Mouse (Mus musculus) midbrain, embryonic 10.5 days (tissue): ENCODE measurements around the gene Krt73. TPM values are rescaled to one million over a fixed set of nuclear protein-coding genes. Genes with fewer than 3 reads are reported as not detected.

Source experiments
- DNase-seq: peaks from one replicate; pipeline ENCODE4 v3.0.0-alpha.2; 2017; ENCODE audit warnings: low spot score
- H3K27ac ChIP-seq: fragments of 300-500 bp; sonication (generic); replicated peaks from 2 replicates; pipeline ENCODE4 v1.5.1; 2016; ENCODE audit warnings: mild to moderate bottlenecking
- H3K27me3 ChIP-seq: fragments of 300-500 bp; sonication (generic); 2 replicates; pipeline ENCODE4 v1.6.1; 2016; ENCODE audit warnings: low read depth, mild to moderate bottlenecking; ENCODE audit not compliant: poor library complexity, severe bottlenecking
- H3K36me3 ChIP-seq: fragments of 300-500 bp; sonication (generic); 2 replicates; pipeline ENCODE4 v1.6.1; 2016; ENCODE audit warnings: mild to moderate bottlenecking, moderate library complexity
- H3K4me1 ChIP-seq: fragments of 300-500 bp; sonication (generic); 2 replicates; pipeline ENCODE4 v1.6.1; 2016
- H3K4me3 ChIP-seq: fragments of 300-500 bp; sonication (generic); 2 replicates; pipeline ENCODE4 v1.5.1; 2016; ENCODE audit warnings: mild to moderate bottlenecking, moderate library complexity
- H3K9me3 ChIP-seq: fragments of 300-500 bp; sonication (generic); replicated peaks from 2 replicates; pipeline ENCODE4 v1.6.1; 2016; ENCODE audit warnings: mild to moderate bottlenecking
- WGBS: fragments of 180-500 bp; shearing (Covaris S2); methylation state at CpG from one replicate; pipeline ENCODE4 v1.1.7; 2016; 5-methylcytosine and 5-hydroxymethylcytosine counted together
- polyA plus RNA-seq: library from polyadenylated mRNA; unstranded; fragments of >200 nt; fragmentation: Nextera tagmentation; extraction: Ambion mirVana; gene quantifications from 2 replicates; pipeline ENCODE4 v1.2.1, GENCODE M21; 2016

Krt73 gene
- polyA plus RNA-seq, 1 experiment from 2014 or later: not detected

GRCm38 (mm10) chr15:101772711-101773081 lies 29.4 kb downstream of the Krt73 start:
- peak overlapping the region; percentile 72 for H3K27ac ChIP-seq
- H3K36me3 ChIP-seq: no peaks in the 10 kb centered on the region
- DNase-seq: peak; percentile 90
- 13% methylated on average over 5 of the region's 5 CpGs for WGBS
- peaks cover 5% of the 10 kb centered on the region for H3K4me1 ChIP-seq
- no peak overlapping the region for H3K4me3 ChIP-seq
- no peaks in the 10 kb centered on the region for H3K9me3 ChIP-seq
- H3K27me3 ChIP-seq: no peaks in the 10 kb centered on the region

- peak; percentile 22 for DNase-seq
- Histone ChIP-seq H3K4me3 (no peak overlapping the region), H3K27ac (peak overlapping the region; percentile 72), H3K9me3 (no peaks in the 10 kb centered on the region), H3K4me1 (peaks cover 5% of the 10 kb centered on the region), H3K27me3 (no peaks in the 10 kb centered on the region), H3K36me3 (no peaks in the 10 kb centered on the region)
- 77% methylated on average over 5 of the region's 5 CpGs for WGBS
These were observed 30.0 kb downstream of the Krt73 start for GRCm38 (mm10) chr15:101772080-101772710.

- Histone ChIP-seq H3K36me3 (no peaks in the 10 kb centered on the region), H3K9me3 (no peaks in the 10 kb centered on the region), H3K27me3 (no peaks in the 10 kb centered on the region), H3K4me1 (peaks cover 5% of the 10 kb centered on the region), H3K27ac (no peak overlapping the region), H3K4me3 (no peak overlapping the region)
- 69% methylated on average over 8 of the region's 8 CpGs for WGBS
- no peak for DNase-seq
These were observed 31.9 kb downstream of the Krt73 start for GRCm38 (mm10) chr15:101770226-101770625.

Other genes starting within 250 kb of the Krt73 start
- gene Krt90, start 239.4 kb downstream of the Krt73 start, polyA plus RNA-seq: 0.51 and 0.67 TPM in 2 replicates
- not detected in 2 replicates for gene Krt75, start 228.4 kb downstream of the Krt73 start, polyA plus RNA-seq
- gene Gm5414, start 174.2 kb downstream of the Krt73 start, polyA plus RNA-seq: not detected in 2 replicates
- gene Gm5478, start 155.0 kb downstream of the Krt73 start, polyA plus RNA-seq: not detected in 2 replicates
- not detected in 2 replicates for gene Krt6b, start 122.1 kb downstream of the Krt73 start, polyA plus RNA-seq
- gene Krt6a, start 108.0 kb downstream of the Krt73 start, polyA plus RNA-seq: not detected in 2 replicates
- gene Krt5, start 89.4 kb downstream of the Krt73 start, polyA plus RNA-seq: 0.11 and 0.22 TPM in 2 replicates
- gene Krt71, start 59.2 kb downstream of the Krt73 start, polyA plus RNA-seq: not detected in 2 replicates
- gene Krt72, start 15.9 kb downstream of the Krt73 start, polyA plus RNA-seq: not detected in 2 replicates
- gene Krt2, start 15.8 kb upstream of the Krt73 start, polyA plus RNA-seq: not detected in 2 replicates
- 1.1 and 1.2 TPM in 2 replicates for gene Krt1, start 48.4 kb upstream of the Krt73 start, polyA plus RNA-seq
- not detected in 2 replicates for gene Krt77, start 67.4 kb upstream of the Krt73 start, polyA plus RNA-seq
- not detected in 2 replicates for gene Krt76, start 90.6 kb upstream of the Krt73 start, polyA plus RNA-seq
- not detected in 2 replicates for gene Krt4, start 122.4 kb upstream of the Krt73 start, polyA plus RNA-seq
- 0.07 and 0.20 TPM in 2 replicates for gene Krt79, start 138.0 kb upstream of the Krt73 start, polyA plus RNA-seq
- gene Krt78, start 151.9 kb upstream of the Krt73 start, polyA plus RNA-seq: not detected in 2 replicates
- gene Krt8, start 202.1 kb upstream of the Krt73 start, polyA plus RNA-seq: 18.5 and 21.9 TPM in 2 replicates
- gene Krt18, start 225.8 kb upstream of the Krt73 start, polyA plus RNA-seq: 11.4 and 21.0 TPM in 2 replicates